In genomic region chr14:58759759-58760158, GRCm38 (mm10) we compare ENCODE assay signal across 33 mouse cellular contexts.
"Had no signal": no experiment of that assay in that cellular context is flagged by ENCODE, and none has a peak within 500 bp of the region (broad histone marks: within the 10 kb centered on the region; RNA-seq: fewer than 3 reads in every experiment).

No protein-coding gene starts in this region.

- DNase-seq: left cerebral cortex, postnatal 4 days; liver; liver, embryonic 13.5 days; liver, postnatal 0 days; lung, adult 18-20 months; lung, adult 2 months; lung, embryonic 14.5 days; lung, postnatal 10 days; lung, postnatal 14 days; lung, postnatal 36 days; lung, postnatal 4 days; midbrain, embryonic 14.5 days had no signal

- H3K27me3 ChIP-seq: limb, embryonic 12.5 days; limb, embryonic 13.5 days; limb, embryonic 15.5 days; liver, embryonic 12.5 days; liver, embryonic 13.5 days; liver, embryonic 15.5 days; lung, embryonic 15.5 days; megakaryocyte, embryonic 14.5 days; midbrain, embryonic 12.5 days; midbrain, embryonic 13.5 days; midbrain, embryonic 15.5 days; neural tube, embryonic 12.5 days; neural tube, embryonic 13.5 days had no signal

- H3K4me2 ChIP-seq: limb, embryonic 12.5 days; limb, embryonic 13.5 days; limb, embryonic 15.5 days; liver, embryonic 11.5 days; liver, embryonic 12.5 days; liver, embryonic 13.5 days; liver, embryonic 15.5 days; lung, embryonic 14.5 days; lung, embryonic 15.5 days; midbrain, embryonic 11.5 days; midbrain, embryonic 12.5 days; midbrain, embryonic 13.5 days; midbrain, embryonic 15.5 days; neural tube, embryonic 12.5 days; neural tube, embryonic 13.5 days had no signal

- ATAC-seq: liver, embryonic 12.5 days; liver, postnatal 0 days; lung, postnatal 0 days; midbrain, embryonic 13.5 days; midbrain, embryonic 15.5 days; midbrain, embryonic 16.5 days had no signal

- H3K27ac ChIP-seq: limb, embryonic 10.5 days; limb, embryonic 12.5 days; limb, embryonic 13.5 days; limb, embryonic 15.5 days; liver, embryonic 12.5 days; liver, embryonic 13.5 days; liver, embryonic 14.5 days; liver, embryonic 15.5 days; lung, embryonic 15.5 days; macrophage; midbrain, embryonic 10.5 days; midbrain, embryonic 12.5 days; midbrain, embryonic 13.5 days; midbrain, embryonic 15.5 days; neural tube, embryonic 12.5 days; neural tube, embryonic 13.5 days had no signal

- H3K4me1 ChIP-seq: limb, embryonic 10.5 days; limb, embryonic 12.5 days; limb, embryonic 13.5 days; limb, embryonic 15.5 days; liver, embryonic 12.5 days; liver, embryonic 13.5 days; liver, embryonic 15.5 days; lung, embryonic 15.5 days; megakaryocyte, embryonic 14.5 days; midbrain, embryonic 10.5 days; midbrain, embryonic 12.5 days; midbrain, embryonic 13.5 days; midbrain, embryonic 15.5 days; neural tube, embryonic 12.5 days; neural tube, embryonic 13.5 days had no signal

- H3K4me3 ChIP-seq: limb, embryonic 10.5 days; limb, embryonic 12.5 days; limb, embryonic 13.5 days; limb, embryonic 15.5 days; liver, embryonic 12.5 days; liver, embryonic 13.5 days; liver, embryonic 15.5 days; lung, embryonic 15.5 days; megakaryocyte, embryonic 14.5 days; midbrain, embryonic 10.5 days; midbrain, embryonic 12.5 days; midbrain, embryonic 13.5 days; midbrain, embryonic 15.5 days; myocyte; neural tube, embryonic 12.5 days; neural tube, embryonic 13.5 days had no signal

- H3K36me3 ChIP-seq: limb, embryonic 10.5 days; limb, embryonic 12.5 days; limb, embryonic 13.5 days; limb, embryonic 15.5 days; liver, embryonic 12.5 days; liver, embryonic 13.5 days; liver, embryonic 15.5 days; lung, embryonic 15.5 days; midbrain, embryonic 10.5 days; midbrain, embryonic 12.5 days; midbrain, embryonic 13.5 days; midbrain, embryonic 15.5 days; neural tube, embryonic 12.5 days; neural tube, embryonic 13.5 days had no signal

- H3K9me3 ChIP-seq: limb, embryonic 10.5 days; limb, embryonic 12.5 days; limb, embryonic 13.5 days; limb, embryonic 15.5 days; liver, embryonic 12.5 days; liver, embryonic 13.5 days; liver, embryonic 15.5 days; lung, embryonic 15.5 days; midbrain, embryonic 10.5 days; midbrain, embryonic 12.5 days; midbrain, embryonic 13.5 days; midbrain, embryonic 15.5 days; neural tube, embryonic 12.5 days; neural tube, embryonic 13.5 days had no signal

- H3K9ac ChIP-seq: limb, embryonic 12.5 days; limb, embryonic 13.5 days; limb, embryonic 15.5 days; liver, embryonic 12.5 days; liver, embryonic 13.5 days; liver, embryonic 14.5 days; liver, embryonic 15.5 days; liver, postnatal 0 days; lung, embryonic 14.5 days; lung, embryonic 15.5 days; midbrain, embryonic 12.5 days; midbrain, embryonic 13.5 days; midbrain, embryonic 15.5 days; neural tube, embryonic 12.5 days; neural tube, embryonic 13.5 days had no signal
